Mouse (Mus musculus) mouse embryonic stem cell (cell line): ENCODE data around the gene Prph.
"Not testable (repeated sequence)": the region's sequence is repeated elsewhere in the genome, so short reads cannot be mapped to it uniquely, and the experiment has no call there.

Experiments
- in situ Hi-C, 2 experiments: fragments of 300-500 bp; cut with MboI; formaldehyde crosslinking; loops; 1 replicate in 1 of 2; 3 replicates in 1 of 2; pipeline ENCODE4 v1.14.3; 2019 to 2020; ENCODE audit warnings: low sequenced_read_pairs in 2 of 2, low pct_unique_long_range_greater_than_20kb in 1 of 2, mixed read lengths in 1 of 2; ENCODE audit not compliant: unreplicated experiment in 1 of 2

The Prph gene

DNA sequence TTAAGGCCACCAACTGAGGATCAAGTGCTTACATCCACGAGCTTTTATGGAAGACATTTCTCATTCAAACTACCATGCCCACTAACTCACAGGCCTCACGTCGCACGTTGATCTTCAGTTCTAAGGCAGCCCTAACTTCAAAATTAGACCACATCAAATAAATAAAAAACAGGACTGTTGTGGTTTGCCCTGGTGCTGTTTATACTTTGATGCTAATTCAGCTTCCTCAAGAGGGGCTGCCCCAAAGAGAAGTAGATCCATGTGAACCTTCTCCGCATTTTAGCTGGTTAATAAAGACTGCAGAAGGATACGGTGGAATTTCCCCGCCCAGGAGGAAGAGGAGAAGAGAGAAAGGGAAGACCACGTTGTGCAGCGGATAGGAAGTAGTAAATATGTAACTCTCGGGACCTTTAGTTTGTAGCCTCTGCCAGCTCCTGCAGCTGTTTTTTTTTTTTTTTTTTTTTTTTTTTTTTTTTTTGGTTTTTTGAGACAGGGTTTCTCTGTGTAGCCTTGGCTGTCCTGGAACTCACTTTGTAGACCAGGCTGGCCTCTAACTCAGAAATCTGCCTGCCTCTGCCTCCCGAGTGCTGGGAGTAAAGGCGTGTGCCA is 10.7 kb downstream of the Prph start:
- in situ Hi-C loops = no loop called here

DNA sequence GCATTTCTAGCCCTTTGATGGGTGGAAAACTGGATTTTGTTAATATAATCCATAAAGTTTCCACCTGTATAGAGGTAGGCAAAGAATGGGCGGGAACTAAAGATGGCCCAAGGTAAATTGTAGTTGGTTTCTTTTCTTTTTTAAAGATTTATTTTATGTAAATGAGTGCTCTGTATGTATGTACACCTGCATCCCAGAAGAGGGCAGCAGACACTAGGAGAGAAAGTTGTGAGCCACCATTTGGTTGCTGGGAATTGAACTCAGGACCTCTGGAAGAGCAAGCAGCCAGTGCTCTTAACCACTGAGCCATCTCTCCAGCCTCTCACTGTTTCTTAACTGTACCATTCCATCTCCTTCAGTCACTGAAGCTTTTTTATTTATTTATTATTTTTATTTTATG is 17.0 kb downstream of the Prph start:
- in situ Hi-C loops = no loop called here

DNA sequence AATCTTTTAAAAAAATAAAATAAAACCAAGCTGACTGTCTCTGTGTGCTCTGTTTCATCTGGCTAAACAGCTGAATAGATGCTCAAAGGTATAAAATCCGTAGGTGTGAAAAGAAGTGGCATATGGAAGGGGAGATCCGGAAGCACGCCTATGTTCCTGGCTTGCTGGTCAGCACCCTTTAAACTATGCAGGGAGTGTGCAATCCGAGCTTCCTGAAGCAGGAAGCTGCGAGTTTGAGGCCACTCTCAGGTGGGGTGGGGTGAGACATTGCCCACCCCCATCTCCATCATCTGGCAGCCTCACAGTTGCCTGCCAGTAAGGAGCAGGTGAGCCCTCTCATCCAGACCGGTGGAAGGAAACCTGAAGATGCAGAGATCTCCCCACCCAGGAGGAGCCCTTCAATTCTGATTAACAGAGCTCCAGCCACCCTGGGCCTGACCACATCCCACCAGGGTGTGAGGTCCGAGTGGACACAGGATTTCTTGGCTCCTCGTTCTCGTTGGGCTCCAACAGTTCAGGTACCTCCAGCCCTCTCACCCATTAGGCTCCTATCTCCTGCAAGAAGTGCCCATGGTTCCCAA is 19.1 kb downstream of the Prph start, which contains the start of gene Troap:
Troap (plus strand) TSS at position 557 of the 581 bp plus-strand sequence.
- in situ Hi-C loops = no loop called here

DNA sequence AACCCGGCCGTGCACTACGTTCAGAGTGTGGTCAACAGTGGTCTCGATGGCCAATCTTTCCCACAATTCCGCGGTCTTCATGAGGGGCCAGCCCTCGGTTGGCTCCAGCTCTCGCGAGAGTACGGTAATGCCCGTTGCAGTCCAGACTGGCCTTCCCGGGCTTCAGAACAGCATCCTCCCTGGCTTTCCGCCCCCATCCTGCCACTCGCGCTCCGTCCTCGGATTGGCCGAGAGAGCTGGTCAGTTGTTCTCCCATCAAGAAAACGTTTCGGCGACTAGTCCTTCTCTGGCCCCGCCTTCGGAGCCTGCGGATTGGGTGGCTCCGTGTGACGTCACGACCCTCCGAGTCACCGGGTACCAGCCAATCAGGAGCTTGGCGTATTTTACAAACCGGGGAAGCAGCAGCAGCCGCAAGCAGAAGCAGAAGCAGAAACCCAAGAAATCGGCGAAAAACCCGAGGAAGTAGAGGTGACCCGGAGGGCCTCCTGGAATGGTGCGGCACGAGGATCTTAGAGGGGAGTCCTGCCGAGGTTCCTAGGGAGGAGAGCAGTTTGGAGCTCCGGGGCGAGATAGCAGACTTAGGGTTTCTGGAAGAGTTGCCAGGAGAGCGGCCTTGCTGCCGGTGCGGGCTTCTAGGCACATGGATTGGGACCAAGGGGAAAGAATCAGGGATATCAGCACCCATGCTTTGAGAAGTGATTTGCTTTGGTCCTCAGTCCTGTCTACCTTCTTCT is 19.8 kb downstream of the Prph start:
- in situ Hi-C loops = no loop called here

DNA sequence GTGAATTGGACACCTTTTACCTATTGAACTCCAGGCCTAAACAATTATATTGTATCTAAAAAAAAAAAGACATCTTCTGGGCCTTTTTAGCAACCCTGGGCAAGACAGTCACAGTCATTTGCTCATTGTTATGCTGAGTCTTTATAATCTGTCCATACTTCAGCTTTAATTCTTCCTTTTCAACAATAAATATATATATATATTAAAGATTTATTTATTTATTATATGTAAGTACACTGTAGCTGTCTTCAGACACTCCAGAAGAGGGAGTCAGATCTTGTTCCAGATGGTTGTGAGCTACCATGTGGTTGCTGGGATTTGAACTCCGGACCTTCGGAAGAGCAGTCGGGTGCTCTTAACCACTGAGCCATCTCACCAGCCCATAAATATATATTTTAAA is 21.0 kb downstream of the Prph start:
- in situ Hi-C loops = not testable (repeated sequence)

DNA sequence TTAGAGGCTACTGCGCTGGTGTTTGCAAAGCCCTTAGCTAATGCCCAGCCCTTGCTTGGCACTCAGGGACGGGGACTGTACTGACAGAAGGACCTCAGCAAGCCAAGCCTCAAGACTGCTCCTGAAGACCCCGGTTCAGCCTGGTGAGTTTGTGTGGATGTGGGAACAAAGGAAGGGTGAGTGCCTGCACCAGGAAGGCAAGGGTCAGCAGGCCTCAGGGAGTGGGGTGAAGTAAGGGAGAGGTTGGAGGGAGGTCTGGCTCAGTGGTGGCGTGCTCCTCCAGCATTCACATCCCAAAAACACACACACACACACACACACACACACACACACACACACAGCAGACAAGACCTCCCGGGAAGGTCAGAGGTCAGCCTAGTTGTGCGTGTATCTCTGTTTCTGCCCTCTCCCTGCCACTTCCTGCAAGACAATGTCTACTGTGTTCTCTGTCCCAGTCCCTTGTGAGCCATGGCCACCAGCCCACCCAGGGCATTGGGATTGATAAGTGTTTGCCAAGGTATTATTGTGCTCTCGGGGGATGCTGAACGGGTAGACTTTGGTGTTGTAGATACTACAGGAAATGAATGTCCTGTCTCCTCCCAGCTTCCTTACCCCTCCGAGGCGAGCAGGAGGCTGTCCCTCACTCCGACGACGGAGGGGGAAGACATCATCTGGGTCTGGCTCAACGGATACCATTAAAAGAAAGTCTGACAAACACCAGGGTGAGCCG is 23.4 kb downstream of the Prph start:
- in situ Hi-C loops = no loop called here

DNA sequence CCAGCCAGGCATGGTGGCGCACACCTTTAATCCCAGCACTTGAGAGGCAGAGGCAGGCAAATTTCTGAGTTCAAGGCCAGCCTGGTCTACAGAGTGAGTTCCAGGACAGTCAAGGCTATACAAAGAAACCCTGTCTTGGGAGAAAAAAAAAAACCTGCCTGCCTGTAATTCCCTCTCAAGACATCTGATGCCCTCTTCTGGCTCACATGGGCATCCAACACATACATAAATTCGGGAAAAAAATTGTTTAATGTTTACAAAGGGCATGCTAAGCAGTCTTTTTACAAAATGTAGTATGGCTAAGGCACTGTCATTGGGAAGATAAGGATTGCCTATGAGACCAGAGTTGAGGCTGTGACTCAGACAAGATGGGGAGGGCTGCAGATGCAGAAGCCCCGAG is 24.8 kb downstream of the Prph start:
- in situ Hi-C loops = no loop called here

DNA sequence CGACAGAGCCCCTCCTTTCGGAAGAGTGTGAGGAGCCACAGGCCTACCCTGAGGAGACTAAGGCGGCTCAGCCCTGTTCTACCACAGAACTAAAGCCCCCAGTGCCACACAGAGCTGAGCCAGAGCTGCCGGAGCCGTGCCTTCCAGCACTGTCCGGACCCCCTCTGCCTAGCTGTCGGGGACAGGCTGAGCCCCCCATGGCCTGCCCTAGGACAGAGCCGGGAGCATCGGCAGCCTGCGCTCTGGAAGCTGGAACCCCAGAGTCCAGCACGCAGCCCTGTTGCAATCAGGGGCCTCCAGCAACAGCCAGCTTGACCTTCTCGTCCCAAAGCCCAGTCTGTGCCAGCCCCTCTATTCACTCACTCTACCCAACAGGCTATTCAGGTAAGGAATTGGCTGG is 27.3 kb downstream of the Prph start:
- in situ Hi-C loops = no loop called here

DNA sequence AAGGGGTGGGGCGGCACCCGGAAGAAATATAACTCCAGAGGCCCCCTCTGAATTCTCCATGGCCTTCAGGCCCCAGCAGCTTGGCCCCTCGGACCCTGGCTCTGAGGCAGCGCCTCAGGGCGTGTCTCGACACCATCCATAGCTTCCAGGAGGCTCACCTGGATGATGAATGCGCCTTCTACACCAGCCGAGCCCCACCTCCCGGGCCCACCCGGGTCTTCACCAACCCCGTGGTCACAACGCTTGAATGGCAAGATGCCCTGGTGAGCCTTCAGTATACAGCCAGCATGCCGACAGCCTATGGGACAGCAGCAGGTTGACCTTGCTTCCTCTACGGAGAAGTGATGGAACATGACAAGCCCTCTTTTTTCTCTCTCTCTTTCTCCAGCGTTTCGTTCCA is 27.9 kb downstream of the Prph start:
- in situ Hi-C loops = no loop called here

DNA sequence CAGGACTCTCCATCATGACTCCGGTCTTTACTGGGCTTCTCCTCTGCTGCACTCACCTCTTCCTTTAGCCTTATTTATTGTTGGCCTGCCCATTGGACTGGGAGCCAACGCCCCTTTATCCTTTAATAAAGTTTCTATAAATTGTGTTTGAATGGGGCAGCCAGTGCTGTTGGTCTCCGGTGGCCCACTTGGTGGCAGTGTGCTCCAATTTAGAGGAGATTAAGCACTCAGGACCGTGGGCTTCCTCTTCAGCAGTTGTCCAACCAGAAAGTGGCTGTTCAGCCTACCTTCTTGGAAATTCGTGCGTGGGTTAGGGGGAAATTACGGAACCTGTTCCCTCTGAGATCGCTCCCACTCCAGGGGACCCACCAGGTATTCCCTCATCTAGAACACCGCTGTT is 28.3 kb downstream of the Prph start:
- in situ Hi-C loops = no loop called here

DNA sequence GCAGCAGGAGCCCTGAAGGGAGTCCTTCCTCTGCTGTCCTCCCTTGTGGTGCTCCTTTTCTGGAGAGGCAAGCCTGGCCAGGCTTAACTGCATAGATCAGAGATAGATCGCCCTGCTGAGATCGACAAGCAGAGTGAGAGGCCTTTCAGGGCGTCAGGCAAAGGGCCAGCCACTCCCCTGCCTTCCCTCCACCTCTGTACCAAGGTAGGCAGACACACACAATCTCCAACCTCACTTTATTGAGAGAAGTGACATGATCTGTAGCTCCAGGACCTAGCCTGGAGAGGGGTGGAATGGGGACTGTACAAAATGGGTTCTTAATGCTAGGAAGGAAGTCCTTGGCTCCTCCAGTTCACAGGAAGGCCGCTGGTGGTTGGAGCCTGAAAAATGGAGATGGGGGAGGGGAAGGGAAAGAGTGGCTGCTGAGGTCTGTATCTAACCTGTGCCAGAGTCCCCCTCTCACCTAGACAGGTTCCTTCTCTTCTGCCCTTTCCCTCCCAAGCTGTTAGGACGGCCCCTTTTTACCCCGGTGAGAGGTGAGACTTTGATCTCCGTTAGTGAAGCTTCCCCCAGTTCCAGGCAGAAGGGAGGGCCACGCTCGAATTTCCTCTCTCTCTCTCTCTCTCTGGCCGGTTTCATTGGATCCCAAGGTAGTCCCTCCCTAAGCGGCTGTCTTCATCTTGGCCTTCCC is 29.0 kb downstream of the Prph start:
- in situ Hi-C loops = no loop called here

DNA sequence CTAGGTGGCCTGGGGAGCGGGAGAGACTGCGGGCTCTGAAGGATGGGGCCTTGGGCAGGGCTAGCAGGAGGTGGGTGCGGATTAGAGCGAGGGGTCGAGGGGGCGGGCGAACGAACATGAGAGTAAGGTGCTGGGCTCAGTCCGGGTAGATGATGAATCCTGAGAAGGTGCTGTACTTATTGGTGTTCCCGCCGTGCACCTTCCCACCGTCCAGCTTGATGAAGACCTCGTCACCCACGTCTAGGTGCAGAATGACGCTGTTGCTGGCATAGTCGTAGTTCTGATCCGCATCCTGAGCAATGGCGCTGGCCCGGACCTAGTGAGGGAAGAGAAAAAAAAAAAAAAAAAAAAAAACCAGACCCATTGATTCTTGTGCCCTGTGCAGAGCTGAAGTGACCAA is 29.6 kb downstream of the Prph start:
- in situ Hi-C loops = no loop called here

DNA sequence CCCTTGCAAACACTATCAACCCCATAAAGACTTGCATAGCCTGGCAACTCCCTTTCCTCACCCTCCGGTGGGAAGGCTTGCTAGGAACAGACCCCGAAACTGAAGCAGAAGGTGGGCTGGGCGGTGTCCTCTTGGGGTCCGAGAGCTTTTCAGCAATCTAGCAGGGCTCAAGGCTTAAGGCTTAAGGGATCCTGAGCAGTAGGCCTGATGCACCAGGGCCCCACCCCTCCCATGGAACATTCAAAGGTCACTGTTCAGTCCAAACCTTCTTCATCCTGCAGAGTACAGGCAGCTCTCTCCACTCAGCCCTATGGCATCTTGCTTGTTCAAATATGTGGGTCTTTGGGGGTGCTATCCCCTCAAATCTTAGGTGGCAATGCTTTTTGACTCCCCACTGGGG is 31.0 kb downstream of the Prph start:
- in situ Hi-C loops = no loop called here

DNA sequence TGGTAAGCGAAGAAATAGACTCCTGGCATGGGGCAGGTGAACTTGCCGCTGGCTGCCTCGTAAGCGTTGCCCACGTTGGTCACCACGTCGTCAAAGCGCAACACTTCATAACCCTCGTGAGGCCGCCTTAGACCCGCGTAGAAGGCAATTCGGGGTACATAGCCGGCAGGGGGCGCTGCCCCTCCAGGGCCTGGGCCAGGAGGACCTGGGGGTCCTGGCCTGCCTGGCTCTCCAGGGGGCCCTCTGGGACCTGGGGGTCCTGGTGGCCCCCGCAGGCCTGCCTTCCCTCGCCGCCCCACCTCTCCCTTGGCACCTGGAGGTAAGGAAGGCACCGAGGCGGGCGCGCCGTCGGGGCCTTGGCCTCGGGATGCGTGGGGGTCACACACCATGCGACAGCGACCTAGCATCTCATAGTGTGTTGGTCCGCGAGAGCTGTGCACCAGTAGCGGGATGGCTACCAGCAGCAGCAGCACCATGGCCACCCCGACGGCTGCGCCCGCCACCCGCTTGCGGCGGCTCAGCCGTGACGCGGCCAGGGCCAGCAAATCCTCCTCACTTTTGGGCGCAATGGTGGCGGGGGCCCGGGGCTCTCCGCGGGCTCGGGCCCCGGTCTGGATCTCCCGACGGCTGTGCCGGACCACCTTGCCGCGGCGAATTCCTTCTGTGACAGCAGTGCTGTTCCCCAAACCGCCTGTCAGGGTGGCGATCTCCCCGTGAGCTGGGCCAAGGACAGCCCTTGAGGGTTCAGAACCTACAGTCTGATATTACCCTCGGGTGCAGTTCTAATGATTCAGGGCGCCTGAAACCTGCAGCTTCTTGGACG is 32.5 kb downstream of the Prph start, which contains the start of gene C1ql4:
C1ql4 (minus strand) TSS at position 565 of the 823 bp plus-strand sequence.
- in situ Hi-C loops = no loop called here

DNA sequence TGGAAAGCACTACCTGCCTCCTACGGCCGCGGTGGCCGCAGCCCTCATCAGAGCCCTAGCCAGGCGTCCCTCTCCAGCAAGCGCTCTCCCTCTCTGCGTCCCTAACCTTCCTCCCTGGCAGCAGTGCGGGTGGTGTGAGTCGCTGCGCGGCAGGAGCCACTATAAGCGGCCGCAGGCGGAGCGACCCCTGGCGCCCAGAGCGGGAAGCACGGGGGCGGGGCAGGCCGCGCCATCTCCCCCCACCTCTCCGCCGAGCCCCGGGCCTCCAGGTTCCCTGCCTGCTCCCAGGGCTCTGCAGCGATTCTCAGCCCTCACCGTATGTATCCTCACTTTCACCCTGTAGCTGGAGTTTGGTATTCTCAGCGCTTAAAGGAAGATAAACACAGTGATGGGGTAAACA is 33.3 kb downstream of the Prph start:
- in situ Hi-C loops = no loop called here

DNA sequence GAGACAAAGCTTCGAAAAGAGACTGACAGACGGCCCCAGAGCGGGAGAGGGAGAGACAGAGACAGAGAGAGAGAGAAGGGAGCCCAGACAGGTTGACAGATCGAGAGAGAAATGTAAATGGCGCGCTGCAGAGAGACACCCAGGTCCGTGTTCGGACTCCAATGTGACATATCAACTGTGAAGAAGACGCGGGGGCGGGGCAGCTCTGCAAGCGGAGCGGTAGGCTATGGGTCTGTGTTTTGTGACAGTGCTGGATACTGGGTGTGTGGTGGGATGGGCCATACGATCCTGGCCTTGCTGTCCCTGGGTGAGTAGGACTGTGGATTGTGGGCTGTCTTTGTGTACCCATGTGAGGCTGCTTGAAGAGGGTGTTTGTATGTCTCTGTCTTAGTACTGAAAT is 34.1 kb downstream of the Prph start:
- in situ Hi-C loops = no loop called here

DNA sequence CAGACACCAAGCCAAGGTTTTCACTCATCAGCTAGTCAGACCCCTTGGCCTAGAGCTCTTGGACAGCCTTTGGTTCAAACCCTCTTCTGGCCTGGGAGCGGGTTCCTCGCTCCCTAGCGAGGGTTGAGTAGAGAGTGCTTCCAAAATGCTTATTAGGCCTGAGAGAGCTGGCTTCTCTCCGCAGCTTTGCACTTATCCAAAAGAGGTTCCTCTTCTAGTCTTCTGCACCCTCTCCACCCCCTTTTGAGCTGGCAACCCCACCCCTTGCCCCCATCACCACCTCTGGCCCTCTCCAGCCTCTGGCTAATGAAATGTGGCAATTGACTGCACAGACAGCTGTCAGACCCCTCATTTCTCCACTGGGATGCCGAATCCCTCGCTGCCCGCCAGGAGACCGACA is 37.9 kb downstream of the Prph start, which contains the start of gene Dnajc22:
Dnajc22 (plus strand) TSS at position 301 of the 400 bp plus-strand sequence.
- in situ Hi-C loops = loop anchor here in 1 of 2 experiments (10.0 kb wide), 1 partner anchor 298 kb away; no protein-coding TSS in a partner anchor
